Mouse (Mus musculus): ENCODE results near the gene Olfml2a. TPM values are rescaled to one million over a fixed set of nuclear protein-coding genes. Genes with fewer than 3 reads are reported as not detected.

Olfml2a gene
- total and polyA plus RNA-seq, 3 experiments = 0.12 to 0.33 TPM; not detected in 1

- H3K27me3 ChIP-seq (ENCODE audit: control insufficient read depth in 1 of 2, insufficient read depth in 2 of 2, low read length in 2 of 2) = no peaks in the 10 kb centered on the region
- peaks cover 9 to 28% of the 10 kb centered on the region in 2 experiments for H3K36me3 ChIP-seq (ENCODE audit: control insufficient read depth in 1 of 2, insufficient read depth in 2 of 2, low read length in 2 of 2)
- H3K27ac ChIP-seq (ENCODE audit: control insufficient read depth, low read depth, low read length) = peak overlapping the region; percentile 63
Observed at GRCm38 (mm10) chr2:39011264-39011663, 79.5 kb downstream of the Olfml2a start.

GRCm38 (mm10) chr2:39011971-39012370 lies 80.2 kb downstream of the Olfml2a start:
- H3K4me3 ChIP-seq (ENCODE audit: control insufficient read depth in 1 of 2, insufficient read depth in 1 of 2, low read depth in 2 of 2, low read length in 2 of 2) = no peak overlapping the region
- TF ChIP-seq CTCF (IDR thresholded peaks at IDR 0.05 in 2 of 3, conservative IDR thresholded peaks at IDR 0.05 in 1 of 3; ENCODE audit: control insufficient read depth in 1 of 3, insufficient read depth in 1 of 3, low read depth in 2 of 3, low read length in 3 of 3, poor library complexity in 1 of 3, severe bottlenecking in 1 of 3) (no peak), UBTF (IDR thresholded peaks at IDR 0.05; ENCODE audit: borderline replicate concordance, insufficient read depth, low read depth, low read length) (no peak), TBP (IDR thresholded peaks at IDR 0.05; ENCODE audit: low read depth, low read length) (no peak), ZC3H11A (IDR thresholded peaks at IDR 0.05; ENCODE audit: low read depth, low read length) (no peak), MYC (IDR thresholded peaks at IDR 0.05; ENCODE audit: low read depth, low read length) (no peak), HCFC1 (IDR thresholded peaks at IDR 0.05; ENCODE audit: low read depth, low read length) (no peak), TAL1 (IDR thresholded peaks at IDR 0.05; ENCODE audit: low read length) (no peak), NELFE (IDR thresholded peaks at IDR 0.05; ENCODE audit: low read depth, low read length) (no peak), GABPA (IDR thresholded peaks at IDR 0.05; ENCODE audit: low read depth, low read length) (no peak), GATA1 (IDR thresholded peaks at IDR 0.05; ENCODE audit: low read depth, low read length) (no peak), E2F4 (IDR thresholded peaks at IDR 0.05; ENCODE audit: borderline replicate concordance, low read depth, low read length) (no peak), MAZ (IDR thresholded peaks at IDR 0.05; ENCODE audit: low read depth, low read length) (no peak)
- peaks cover 9 to 24% of the 10 kb centered on the region in 2 experiments for H3K36me3 ChIP-seq (ENCODE audit: control insufficient read depth in 1 of 2, insufficient read depth in 2 of 2, low read length in 2 of 2)
- DNase-seq (ENCODE audit: low read depth, low spot score) = no peak
- no peak overlapping the region; the same call in 1 of the 2 replicates for H3K27ac ChIP-seq (ENCODE audit: control insufficient read depth, low read depth, low read length)
- peaks cover 30% of the 10 kb centered on the region for H3K79me2 ChIP-seq (ENCODE audit: control insufficient read depth, insufficient read depth, low read length, poor library complexity)
- no peak overlapping the region for H3K9ac ChIP-seq (ENCODE audit: control insufficient read depth, low read depth, low read length, poor library complexity, severe bottlenecking)
- no peaks in the 10 kb centered on the region for H3K27me3 ChIP-seq (ENCODE audit: control insufficient read depth in 1 of 2, insufficient read depth in 2 of 2, low read length in 2 of 2)
- H3K9me3 ChIP-seq (replicated peaks; ENCODE audit: insufficient read depth, low read length) = no peaks in the 10 kb centered on the region
- H3K4me1 ChIP-seq (ENCODE audit: control insufficient read depth in 1 of 2, insufficient read depth in 2 of 2, low read length in 2 of 2) = peaks cover 16 to 23% of the 10 kb centered on the region in 2 experiments

More at GRCm38 (mm10) chr2:39011264-39011663, 79.5 kb downstream of the Olfml2a start:
- Histone ChIP-seq H3K4me1 (ENCODE audit: control insufficient read depth in 1 of 2, insufficient read depth in 2 of 2, low read length in 2 of 2) (peaks cover 19 to 28% of the 10 kb centered on the region in 2 experiments), H3K4me3 (ENCODE audit: control insufficient read depth in 1 of 2, insufficient read depth in 1 of 2, low read depth in 2 of 2, low read length in 2 of 2) (no peak overlapping the region), H3K79me2 (ENCODE audit: control insufficient read depth, insufficient read depth, low read length, poor library complexity) (peaks cover 31% of the 10 kb centered on the region), H3K9me3 (replicated peaks; ENCODE audit: insufficient read depth, low read length) (no peaks in the 10 kb centered on the region), H3K9ac (ENCODE audit: control insufficient read depth, low read depth, low read length, poor library complexity, severe bottlenecking) (peak overlapping the region; percentile 23; the same call in 1 of the 2 replicates)
- DNase-seq (ENCODE audit: low read depth, low spot score) = peak; percentile 55
- TF ChIP-seq KAT2A (conservative IDR thresholded peaks at IDR 0.05; ENCODE audit: low read depth, low read length) = 0 out of 2 replicates have a peak, but pooled peaks have one; percentile 25
- no peak for TF ChIP-seq ELF1 (IDR thresholded peaks at IDR 0.05; ENCODE audit: low read depth, low read length)

- Histone ChIP-seq H3K79me2 (ENCODE audit: control insufficient read depth, insufficient read depth, low read length, poor library complexity) (peaks cover 27% of the 10 kb centered on the region), H3K27me3 (ENCODE audit: control insufficient read depth in 1 of 2, insufficient read depth in 2 of 2, low read length in 2 of 2) (no peaks in the 10 kb centered on the region), H3K4me3 (ENCODE audit: control insufficient read depth in 1 of 2, insufficient read depth in 1 of 2, low read depth in 2 of 2, low read length in 2 of 2) (no peak overlapping the region), H3K9me3 (replicated peaks; ENCODE audit: insufficient read depth, low read length) (no peaks in the 10 kb centered on the region), H3K9ac (ENCODE audit: control insufficient read depth, low read depth, low read length, poor library complexity, severe bottlenecking) (no peak overlapping the region), H3K27ac (ENCODE audit: control insufficient read depth, low read depth, low read length) (no peak overlapping the region), H3K36me3 (ENCODE audit: control insufficient read depth in 1 of 2, insufficient read depth in 2 of 2, low read length in 2 of 2) (peaks cover 9 to 21% of the 10 kb centered on the region in 2 experiments), H3K4me1 (ENCODE audit: control insufficient read depth in 1 of 2, insufficient read depth in 2 of 2, low read length in 2 of 2) (peaks cover 16 to 23% of the 10 kb centered on the region in 2 experiments)
- DNase-seq (ENCODE audit: low read depth, low spot score) = no peak
- TF ChIP-seq ZMIZ1 (IDR thresholded peaks at IDR 0.05; ENCODE audit: low read depth, low read length) (peak; percentile 23; the same call in 1 of the 2 replicates), MYC (IDR thresholded peaks at IDR 0.05; ENCODE audit: low read depth, low read length) (no peak)
Observed at GRCm38 (mm10) chr2:39012768-39013279, 81.0 kb downstream of the Olfml2a start.

Other genes with a start within 250 kb of the Olfml2a start
- gene Nr5a1, start 217.4 kb upstream of the Olfml2a start, total RNA-seq (2012; rRNA removed) = not detected in 2 replicates
- not detected for gene Nr5a1, start 217.4 kb upstream of the Olfml2a start, polyA plus RNA-seq (2012; ENCODE audit: insufficient read depth in 1 of 2, insufficient read length in 2 of 2, low read depth in 1 of 2, low replicate concordance in 2 of 2, missing spikeins in 1 of 2)
- gene Nr6a1, start 4.3 kb upstream of the Olfml2a start, total RNA-seq (2012; rRNA removed) = 5.0 and 5.3 TPM in 2 replicates
- 10 to 100 TPM; 10.2 to 22.8 TPM for gene Nr6a1, start 4.3 kb upstream of the Olfml2a start, polyA plus RNA-seq (2012; ENCODE audit: insufficient read depth in 1 of 2, insufficient read length in 2 of 2, low read depth in 1 of 2, low replicate concordance in 2 of 2, missing spikeins in 1 of 2)
- gene Wdr38, start 65.5 kb downstream of the Olfml2a start, total RNA-seq (2012; rRNA removed) = 0.49 and 0.77 TPM in 2 replicates
- under 1 TPM in 1 of 2 experiments, not detected in 1; 0.79 TPM for gene Wdr38, start 65.5 kb downstream of the Olfml2a start, polyA plus RNA-seq (2012; ENCODE audit: insufficient read depth in 1 of 2, insufficient read length in 2 of 2, low read depth in 1 of 2, low replicate concordance in 2 of 2, missing spikeins in 1 of 2)
- gene Arpc5l, start 73.4 kb downstream of the Olfml2a start, total RNA-seq (2012; rRNA removed) = 64.4 and 65.4 TPM in 2 replicates
- gene Arpc5l, start 73.4 kb downstream of the Olfml2a start, polyA plus RNA-seq (2012; ENCODE audit: insufficient read depth in 1 of 2, insufficient read length in 2 of 2, low read depth in 1 of 2, low replicate concordance in 2 of 2, missing spikeins in 1 of 2) = 10 to 100 TPM in 1 of 2 experiments, not detected in 1; 87.0 TPM
- 1,667 and 1,814 TPM in 2 replicates for gene Rpl35, start 73.6 kb downstream of the Olfml2a start, total RNA-seq (2012; rRNA removed)
- 100 to 1,000 TPM in 1 of 2 experiments, not detected in 1; 930 TPM for gene Rpl35, start 73.6 kb downstream of the Olfml2a start, polyA plus RNA-seq (2012; ENCODE audit: insufficient read depth in 1 of 2, insufficient read length in 2 of 2, low read depth in 1 of 2, low replicate concordance in 2 of 2, missing spikeins in 1 of 2)
- gene Golga1, start 133.6 kb downstream of the Olfml2a start, total RNA-seq (2012; rRNA removed) = 6.2 and 7.3 TPM in 2 replicates
- gene Golga1, start 133.6 kb downstream of the Olfml2a start, polyA plus RNA-seq (2012; ENCODE audit: insufficient read depth in 1 of 2, insufficient read length in 2 of 2, low read depth in 1 of 2, low replicate concordance in 2 of 2, missing spikeins in 1 of 2) = 10 to 100 TPM in 1 of 2 experiments, not detected in 1; 12.9 TPM

All from MEL (cell line).